Mouse (Mus musculus): ENCODE results near the gene Bzw1.
"Not testable (repeated sequence)": the region's sequence is repeated elsewhere in the genome, so short reads cannot be mapped to it uniquely, and the experiment has no call there.

Bzw1 gene

GRCm38 (mm10) chr1:58392652-58393283 is at the start of gene Bzw1:
Bzw1 (plus strand) TSS chr1:58392898.
- peak; percentile 52 for DNase-seq (ENCODE audit: low spot score)

GRCm38 (mm10) chr1:58343861-58344260 is 48.8 kb upstream of the Bzw1 start:
- no peak for DNase-seq (ENCODE audit: low spot score)

- DNase-seq (ENCODE audit: low spot score) = no peak
Observed at GRCm38 (mm10) chr1:58344570-58344969, 48.1 kb upstream of the Bzw1 start.

GRCm38 (mm10) chr1:58346159-58346558 is 46.5 kb upstream of the Bzw1 start:
- no peak for DNase-seq (ENCODE audit: low spot score)

DNA sequence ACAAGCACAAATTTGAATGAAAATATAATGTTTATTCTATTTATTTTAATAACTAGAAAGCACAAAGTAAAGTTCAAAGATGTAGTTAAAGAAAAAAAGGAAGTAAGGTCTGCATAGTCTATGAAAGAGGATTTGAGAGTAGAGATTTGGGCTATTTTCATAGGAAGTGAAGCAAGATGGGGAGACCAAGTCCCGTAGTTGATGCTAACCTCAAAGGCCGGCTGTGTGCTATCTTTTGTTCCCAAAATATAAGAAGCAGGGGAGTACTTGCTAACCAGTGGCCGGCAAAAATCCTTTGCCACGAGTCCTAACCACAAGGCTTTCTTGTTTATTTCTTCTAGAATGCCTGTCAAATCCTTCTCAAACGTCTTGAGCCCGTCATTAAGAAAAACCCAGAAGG is 44.0 kb upstream of the Bzw1 start:
- DNase-seq (ENCODE audit: low spot score) = no peak

GRCm38 (mm10) chr1:58353238-58353893 is 39.3 kb upstream of the Bzw1 start:
- no peak for DNase-seq (ENCODE audit: low spot score)

GRCm38 (mm10) chr1:58358958-58359901 is 33.5 kb upstream of the Bzw1 start:
- DNase-seq (ENCODE audit: low spot score) = peak; percentile 7

GRCm38 (mm10) chr1:58362296-58362695 is 30.4 kb upstream of the Bzw1 start:
- DNase-seq (ENCODE audit: low spot score) = no peak

- no peak for DNase-seq (ENCODE audit: low spot score)
Observed at GRCm38 (mm10) chr1:58364551-58364950, 28.1 kb upstream of the Bzw1 start.

DNA sequence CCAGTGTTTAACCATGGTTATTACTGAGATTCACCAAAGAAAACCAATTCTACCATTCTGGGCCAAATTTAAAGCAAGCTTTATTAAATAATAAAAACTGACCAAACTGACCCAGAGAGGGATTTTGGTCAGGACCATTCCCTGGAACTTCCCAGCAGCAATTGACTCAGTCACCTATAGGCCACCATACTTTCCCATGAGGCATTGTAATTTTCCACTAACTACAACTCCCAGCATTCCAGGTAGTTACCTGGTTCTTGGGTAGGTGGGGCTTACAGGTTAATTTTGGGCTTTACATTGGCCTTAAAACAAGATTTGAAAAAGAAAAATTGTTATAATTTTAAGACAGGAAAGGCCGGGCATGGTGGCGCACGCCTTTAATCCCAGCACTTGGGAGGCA is 26.9 kb upstream of the Bzw1 start:
- no peak for DNase-seq (ENCODE audit: low spot score)

GRCm38 (mm10) chr1:58366737-58367471 is 25.8 kb upstream of the Bzw1 start:
- no peak for DNase-seq (ENCODE audit: low spot score)

- DNase-seq (ENCODE audit: low spot score) = no peak
Observed at GRCm38 (mm10) chr1:58369716-58370115, 23.0 kb upstream of the Bzw1 start.

- DNase-seq (ENCODE audit: low spot score) = not testable (repeated sequence)
Observed at GRCm38 (mm10) chr1:58374266-58374665, 18.4 kb upstream of the Bzw1 start.

DNA sequence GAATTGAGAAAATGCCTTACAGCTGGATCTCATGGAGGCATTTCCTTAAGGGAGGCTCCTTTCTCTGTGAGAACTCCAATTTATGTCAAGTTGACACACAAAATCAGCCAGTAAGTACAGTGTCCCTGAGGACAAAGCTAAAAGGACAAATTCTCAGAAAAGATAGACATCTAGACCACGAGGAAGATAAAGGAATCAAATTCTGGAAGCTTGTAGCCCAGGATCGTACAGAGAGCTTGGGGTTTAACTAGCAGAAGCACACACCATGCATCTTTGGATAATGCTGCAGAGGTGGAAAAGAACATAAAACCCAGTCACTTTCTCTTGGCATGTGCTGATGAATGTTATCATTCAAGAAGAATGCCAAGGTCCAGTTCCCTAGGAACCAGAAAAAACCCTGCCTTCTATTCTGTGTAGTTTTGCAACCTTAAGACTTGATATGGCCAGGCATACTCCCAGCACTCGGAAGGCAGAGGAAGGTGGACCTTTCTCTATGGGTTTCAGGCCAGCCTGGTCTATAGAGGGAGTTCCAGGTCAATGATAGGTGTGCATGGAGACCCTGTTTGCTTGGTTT is 17.0 kb upstream of the Bzw1 start:
- no peak for DNase-seq (ENCODE audit: low spot score)

GRCm38 (mm10) chr1:58382586-58383281 is 10.0 kb upstream of the Bzw1 start:
- no peak for DNase-seq (ENCODE audit: low spot score)

DNA sequence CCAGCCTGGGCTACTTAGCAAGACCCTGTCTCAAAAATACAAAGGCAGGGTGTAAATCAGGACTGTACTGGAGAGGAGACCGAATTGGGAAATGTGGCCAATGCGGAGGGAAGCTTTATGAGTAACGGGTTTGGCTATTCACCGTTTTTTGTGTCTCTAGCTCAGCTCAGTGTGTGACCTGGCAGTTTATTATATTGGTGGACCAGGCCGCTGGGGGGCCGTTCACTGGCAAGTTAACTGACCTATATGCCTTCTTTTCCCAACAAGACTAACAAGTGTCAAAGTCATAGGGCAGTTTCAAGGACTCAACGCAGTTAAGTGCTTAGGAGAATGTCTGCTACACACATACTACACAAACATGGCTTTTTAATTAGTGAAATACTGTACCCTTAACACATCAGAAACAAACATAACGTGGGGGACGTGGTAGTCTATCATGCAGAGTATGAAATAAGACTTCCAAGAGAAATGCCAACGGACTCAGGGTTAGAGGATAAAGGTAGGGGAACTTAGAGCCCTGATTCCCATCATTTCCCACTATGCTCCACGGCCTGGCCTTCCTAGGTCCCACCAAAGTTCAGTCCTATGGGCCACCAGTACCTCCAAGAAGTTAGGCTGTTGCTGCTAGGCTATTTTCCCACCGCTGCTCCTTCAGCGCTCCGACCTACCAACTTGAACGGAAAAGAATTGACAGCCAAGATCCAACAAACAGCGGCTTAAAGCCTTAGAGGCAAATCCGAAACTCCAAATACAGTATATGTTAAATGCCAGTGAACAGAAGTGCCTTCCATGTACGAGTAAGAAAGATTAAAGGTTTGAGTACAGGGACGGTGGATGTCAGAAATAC is 1.1 kb upstream of the Bzw1 start:
- no peak for DNase-seq (ENCODE audit: low spot score)

DNA sequence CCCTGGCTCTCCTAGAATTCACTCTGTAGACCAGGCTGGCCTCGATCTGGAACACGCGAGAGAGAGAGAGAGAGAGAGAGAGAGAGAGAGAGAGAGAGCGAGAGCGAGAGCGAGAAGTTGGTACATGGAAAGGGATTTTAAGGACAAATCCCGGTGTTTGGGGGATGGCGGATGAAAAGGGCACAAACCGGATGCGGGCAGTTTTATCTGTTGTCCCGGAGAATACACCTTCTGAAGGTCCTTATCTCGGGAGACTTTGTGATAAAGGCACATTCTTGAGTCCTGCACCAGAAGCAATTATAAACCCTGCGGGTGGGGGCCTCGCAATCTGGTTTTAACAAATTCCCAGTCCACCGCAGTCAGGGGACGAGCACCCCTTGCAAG is 438 bp upstream of the Bzw1 start:
- DNase-seq (ENCODE audit: low spot score) = no peak

DNA sequence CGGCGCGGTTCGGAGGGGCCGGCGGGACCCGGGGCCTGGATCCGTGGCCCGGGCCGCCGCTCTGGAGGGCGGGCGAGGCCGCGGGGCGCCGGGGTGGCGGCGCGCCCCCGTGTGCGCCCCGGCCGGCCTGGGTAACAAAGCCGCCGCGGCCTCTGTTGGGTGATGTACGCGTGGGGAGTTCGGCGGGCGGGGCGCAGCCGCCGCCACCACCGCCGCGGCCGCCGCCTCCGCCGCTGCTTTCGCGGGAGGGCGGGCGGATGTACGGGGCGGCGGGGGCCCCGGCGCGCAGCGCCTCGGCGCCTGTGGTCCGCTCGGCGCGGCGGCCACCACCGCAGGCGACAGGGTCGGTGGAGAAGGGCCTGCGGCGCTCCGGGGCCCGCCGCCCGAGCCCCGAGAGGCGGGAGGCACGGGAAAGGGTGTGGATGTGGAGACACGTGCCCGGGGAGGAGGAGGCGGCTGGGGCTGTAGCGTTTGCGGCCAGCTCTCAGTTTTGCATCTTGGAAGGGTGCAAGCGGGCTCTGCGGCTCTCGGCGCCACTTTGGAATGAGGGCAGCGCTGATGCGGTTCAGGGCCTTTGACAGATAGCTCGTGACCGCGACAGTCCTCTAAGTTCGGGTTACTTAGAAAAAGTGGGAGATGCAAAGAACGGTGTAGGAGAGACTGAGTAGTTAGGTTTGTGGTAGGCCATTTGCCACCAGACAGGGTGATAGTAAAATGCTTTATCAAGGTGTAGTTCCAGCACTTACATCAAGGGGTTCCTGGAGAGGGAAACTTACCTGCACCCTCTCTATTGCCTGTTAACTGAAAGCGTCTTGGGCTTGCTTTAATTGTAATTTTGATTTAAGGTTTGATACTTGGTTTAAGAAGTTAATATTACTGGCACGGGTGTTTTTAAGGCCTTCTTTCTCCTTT is 842 bp downstream of the Bzw1 start:
- no peak for DNase-seq (ENCODE audit: low spot score)

DNA sequence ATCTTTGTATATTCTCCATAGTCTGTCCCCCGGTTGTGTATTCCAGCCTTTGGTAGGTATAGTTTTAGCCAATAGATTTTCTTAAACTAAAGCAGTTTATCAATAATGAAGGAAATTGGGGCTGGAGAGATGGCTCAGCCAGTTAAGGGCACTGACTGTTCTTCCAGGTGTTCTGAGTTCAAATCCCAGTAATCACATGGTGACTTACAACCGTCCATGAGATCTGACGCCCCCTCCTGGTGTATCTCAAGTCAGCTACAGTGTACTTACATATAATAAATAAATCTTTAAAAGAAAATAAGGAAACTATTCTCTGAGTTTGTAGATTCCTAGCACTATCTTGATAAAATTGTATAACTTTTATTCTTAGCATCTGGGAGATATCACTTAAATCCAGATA is 2.6 kb downstream of the Bzw1 start:
- DNase-seq (ENCODE audit: low spot score) = no peak

Data from layer of hippocampus, adult 9-10 months (tissue).